In the genomic region with DNA sequence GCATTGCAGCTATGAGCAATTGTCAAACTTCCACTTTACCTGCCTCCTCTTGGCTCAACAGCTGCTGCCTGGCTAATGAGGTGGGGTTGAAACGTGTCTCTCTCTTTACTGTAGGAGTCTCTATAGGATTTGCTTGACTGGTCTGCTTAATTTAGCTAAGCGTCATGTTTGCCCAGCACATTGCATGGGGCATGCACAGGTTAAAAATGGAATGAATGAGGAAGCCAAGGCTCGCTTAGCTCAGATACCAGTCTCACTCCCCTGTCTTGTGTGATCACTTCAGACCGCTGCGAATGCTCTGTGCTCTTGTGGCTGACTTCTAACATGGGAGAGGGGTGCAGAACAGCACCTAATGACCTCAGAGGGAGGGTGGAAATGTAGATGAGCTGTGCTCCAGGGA, we compare ENCODE assay signal across 18 mouse cellular contexts.
"Had no signal": no experiment of that assay in that cellular context is flagged by ENCODE, and none has a peak within 500 bp of the region (broad histone marks: within the 10 kb centered on the region; RNA-seq: fewer than 3 reads in every experiment).

No protein-coding gene starts in this region.

- H3K27ac ChIP-seq: limb, embryonic 12.5 days; liver, embryonic 13.5 days; macrophage; midbrain, embryonic 13.5 days; stomach, postnatal 0 days had no signal

- H3K36me3 ChIP-seq: limb, embryonic 12.5 days; liver, embryonic 13.5 days; lung, embryonic 15.5 days; midbrain, embryonic 13.5 days had no signal

- ATAC-seq: liver, postnatal 0 days; midbrain, embryonic 13.5 days had no signal

- H3K9ac ChIP-seq: limb, embryonic 12.5 days; liver, embryonic 13.5 days; liver, postnatal 0 days; lung, embryonic 15.5 days; midbrain, embryonic 13.5 days had no signal

- H3K9me3 ChIP-seq: limb, embryonic 12.5 days; liver, embryonic 13.5 days; lung, embryonic 15.5 days; midbrain, embryonic 13.5 days had no signal

- H3K4me3 ChIP-seq: limb, embryonic 12.5 days; liver, embryonic 13.5 days; lung, embryonic 15.5 days; midbrain, embryonic 13.5 days; myocyte had no signal

- DNase-seq: kidney, adult 18-20 months; kidney, postnatal 36 days; layer of hippocampus, adult 9-11 months; layer of hippocampus, postnatal 36 days; liver; liver, embryonic 13.5 days; liver, postnatal 0 days; lung, postnatal 14 days; retina, postnatal 1 day; right cerebral cortex, postnatal 4 days; spleen, adult 18-20 months; thymus, postnatal 4 days had no signal

- H3K27me3 ChIP-seq: limb, embryonic 12.5 days; liver, embryonic 13.5 days; lung, embryonic 15.5 days; midbrain, embryonic 13.5 days had no signal

- H3K4me1 ChIP-seq: liver, embryonic 13.5 days had no signal

- H3K4me2 ChIP-seq: limb, embryonic 12.5 days; liver, embryonic 13.5 days; lung, embryonic 15.5 days; midbrain, embryonic 13.5 days had no signal
